Mouse (Mus musculus) limb, embryonic 15.5 days (tissue): ENCODE measurements at regions not wholly inside any gene's neighbourhood (a gene's known extent, or its start where the extent isn't known, plus 50 kb on each side); places are given as distances from the start of the nearest gene placed in this dataset.

Source experiments
- ATAC-seq: fragments of 200-750 bp; cut with Nextera tagmentation; 2 replicates; pipeline ENCODE4 v1.8.0; 2017; ENCODE audit warnings: low read depth, moderate TSS enrichment; ENCODE audit not compliant: insufficient number of reproducible peaks, low FRiP score, low TSS enrichment
- H3K27ac ChIP-seq: fragments of 300-500 bp; sonication (generic); 2 replicates; pipeline ENCODE4 v1.5.1; 2015; ENCODE audit warnings: moderate library complexity, mild to moderate bottlenecking, inconsistent platforms
- H3K27me3 ChIP-seq: fragments of 300-500 bp; sonication (generic); 2 replicates; pipeline ENCODE4 v1.6.1; 2015; ENCODE audit warnings: inconsistent platforms
- H3K36me3 ChIP-seq: fragments of 300-500 bp; sonication (generic); 2 replicates; pipeline ENCODE4 v1.6.1; 2015; ENCODE audit warnings: inconsistent platforms
- H3K4me1 ChIP-seq: fragments of 300-500 bp; sonication (generic); 2 replicates; pipeline ENCODE4 v1.6.1; 2015; ENCODE audit warnings: inconsistent platforms
- H3K4me2 ChIP-seq: fragments of 300-500 bp; sonication (generic); 2 replicates; pipeline ENCODE4 v1.6.1; 2015; ENCODE audit warnings: mild to moderate bottlenecking, inconsistent platforms
- H3K4me3 ChIP-seq: fragments of 300-500 bp; sonication (generic); 2 replicates; pipeline ENCODE4 v1.5.1; 2015; ENCODE audit warnings: mild to moderate bottlenecking, inconsistent platforms
- H3K9ac ChIP-seq: fragments of 300-500 bp; sonication (generic); 2 replicates; pipeline ENCODE4 v1.6.1; 2015; ENCODE audit warnings: inconsistent platforms
- H3K9me3 ChIP-seq: fragments of 300-500 bp; sonication (generic); 2 replicates; pipeline ENCODE4 v1.6.1; 2016; ENCODE audit warnings: inconsistent platforms
- WGBS: fragments of 180-500 bp; shearing (Covaris S2); methylation state at CpG from one replicate; pipeline ENCODE4 v1.1.7; 2015; 5-methylcytosine and 5-hydroxymethylcytosine counted together

DNA sequence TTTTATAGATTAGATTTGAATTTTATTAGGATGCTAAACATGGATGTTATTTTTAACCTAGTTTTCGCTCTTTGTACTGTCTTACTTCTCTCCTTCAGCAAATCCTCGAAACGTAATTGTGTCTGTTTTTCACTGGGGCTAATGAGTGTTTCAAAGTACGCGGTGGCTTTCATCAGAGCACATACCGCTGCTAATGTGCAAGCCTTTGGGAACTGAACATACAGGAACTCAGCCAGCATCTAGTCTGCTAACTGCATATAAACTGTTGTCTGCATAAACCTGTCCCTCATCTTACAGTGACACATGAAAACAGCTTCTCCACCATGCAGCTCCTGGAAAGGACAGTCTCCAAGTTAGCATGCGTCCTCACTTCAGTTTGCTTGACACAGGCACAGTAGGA, 434.1 kb downstream of the Fat4 start:
- no peaks in the 10 kb centered on the region for H3K9me3 ChIP-seq
- no peak overlapping the region for H3K4me2 ChIP-seq
- H3K9ac ChIP-seq = no peak overlapping the region
- H3K27ac ChIP-seq = no peak overlapping the region
- H3K36me3 ChIP-seq = no peaks in the 10 kb centered on the region
- 66% methylated on average over 7 of the region's 7 CpGs for WGBS
- no peak overlapping the region for H3K4me3 ChIP-seq
- no peak for ATAC-seq
- no peaks in the 10 kb centered on the region for H3K27me3 ChIP-seq
- no peaks in the 10 kb centered on the region for H3K4me1 ChIP-seq

- Histone ChIP-seq H3K27ac (no peak overlapping the region), H3K4me3 (no peak overlapping the region), H3K36me3 (no peaks in the 10 kb centered on the region), H3K9ac (no peak overlapping the region), H3K27me3 (no peaks in the 10 kb centered on the region), H3K4me2 (no peak overlapping the region), H3K4me1 (no peaks in the 10 kb centered on the region), H3K9me3 (no peaks in the 10 kb centered on the region)
- 47% methylated on average over 5 of the region's 5 CpGs for WGBS
- no peak for ATAC-seq
These were observed 435.5 kb downstream of the Fat4 start for GRCm38 (mm10) chr3:39322225-39322624.

DNA sequence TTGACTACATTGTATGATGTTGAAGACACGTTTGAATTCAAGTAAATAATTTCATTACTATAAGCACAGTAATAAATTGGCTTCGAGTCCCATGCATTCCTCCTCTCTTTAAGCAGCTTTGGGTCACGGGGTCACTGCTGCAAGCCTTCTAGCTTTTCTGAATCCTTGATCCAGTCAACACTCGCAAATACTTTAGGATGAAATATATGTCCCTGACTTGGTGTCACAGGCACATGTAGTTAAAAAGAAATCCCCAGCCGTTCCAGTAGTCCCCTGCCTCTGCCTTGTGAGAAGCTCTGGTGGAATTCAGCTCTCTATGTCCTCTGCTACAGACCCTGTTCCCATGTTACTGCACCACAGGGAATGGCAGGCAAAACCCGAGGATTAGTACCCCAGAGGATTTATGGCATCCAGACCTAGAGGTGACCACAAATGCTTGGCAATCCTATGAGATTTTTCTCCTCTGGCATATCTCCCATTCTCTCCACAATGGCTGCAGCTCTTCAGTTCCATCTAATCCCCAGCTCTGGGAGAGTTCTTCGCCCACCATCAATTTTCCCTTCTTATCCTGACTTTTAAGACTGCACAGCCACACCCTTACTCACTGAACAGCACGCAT, 449.0 kb downstream of the Fat4 start:
- WGBS = 41% methylated on average over 8 of the region's 8 CpGs
- Histone ChIP-seq H3K9me3 (no peaks in the 10 kb centered on the region), H3K9ac (no peak overlapping the region), H3K4me3 (no peak overlapping the region), H3K4me2 (no peak overlapping the region), H3K27ac (no peak overlapping the region), H3K27me3 (no peaks in the 10 kb centered on the region), H3K36me3 (no peaks in the 10 kb centered on the region), H3K4me1 (peaks cover 5% of the 10 kb centered on the region; the same call in 1 of the 2 replicates)
- ATAC-seq = no peak

DNA sequence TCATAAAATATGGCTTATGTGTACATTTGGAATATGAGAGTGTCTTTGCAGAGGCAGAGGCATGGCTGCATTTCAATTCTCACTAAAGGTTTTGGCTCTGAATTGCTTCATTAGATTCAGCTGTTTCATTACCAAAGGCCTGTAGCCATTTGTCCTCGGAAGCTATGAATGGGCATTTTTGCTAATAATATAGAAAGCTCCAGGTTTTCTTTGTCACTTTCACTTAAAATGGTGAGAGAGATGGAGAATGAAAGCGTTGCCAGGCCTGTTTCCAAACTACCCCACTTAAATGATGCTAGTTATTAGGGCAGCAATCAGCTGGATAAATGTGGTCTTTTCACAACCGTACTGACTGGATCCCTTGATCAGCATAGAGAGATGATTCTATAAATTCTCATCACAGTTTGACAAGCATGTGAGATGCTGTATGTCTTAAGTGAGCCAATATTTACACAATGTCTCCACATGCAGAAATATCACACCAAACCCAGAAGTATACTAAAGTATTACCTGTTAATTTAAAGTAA, 454.5 kb downstream of the Fat4 start:
- H3K36me3 ChIP-seq = no peaks in the 10 kb centered on the region
- H3K27me3 ChIP-seq = no peaks in the 10 kb centered on the region
- peaks cover 10% of the 10 kb centered on the region; the same call in 1 of the 2 replicates for H3K4me1 ChIP-seq
- WGBS = 52% methylated on average over 3 of the region's 3 CpGs
- no peak overlapping the region for H3K4me2 ChIP-seq
- H3K9ac ChIP-seq = no peak overlapping the region
- H3K9me3 ChIP-seq = no peaks in the 10 kb centered on the region
- ATAC-seq = no peak
- no peak overlapping the region for H3K27ac ChIP-seq
- H3K4me3 ChIP-seq = no peak overlapping the region

DNA sequence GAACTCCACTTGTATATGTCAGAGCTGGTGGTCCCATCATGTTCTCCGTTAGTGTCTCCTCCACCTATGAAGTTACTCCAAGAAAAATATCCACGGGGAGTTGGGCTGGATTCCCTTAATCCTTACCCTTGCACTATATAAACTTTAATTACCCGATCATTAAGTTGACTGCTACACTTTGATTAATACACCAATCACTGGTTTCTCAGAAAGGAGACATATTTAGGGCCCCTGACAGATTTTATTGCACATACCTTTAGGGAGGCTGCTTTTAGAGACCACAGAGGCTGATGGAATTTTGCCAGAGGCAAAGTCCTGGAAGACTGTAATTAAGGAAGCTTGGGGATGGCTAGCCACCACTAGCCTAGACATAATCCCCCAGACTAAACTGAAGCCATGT, 457.3 kb downstream of the Fat4 start:
- H3K27me3 ChIP-seq = no peaks in the 10 kb centered on the region
- 16% methylated on average over 3 of the region's 3 CpGs for WGBS
- H3K4me3 ChIP-seq = no peak overlapping the region
- H3K4me1 ChIP-seq = peaks cover 10% of the 10 kb centered on the region; the same call in 1 of the 2 replicates
- H3K27ac ChIP-seq = no peak overlapping the region
- H3K4me2 ChIP-seq = no peak overlapping the region
- no peaks in the 10 kb centered on the region for H3K36me3 ChIP-seq
- H3K9ac ChIP-seq = no peak overlapping the region
- H3K9me3 ChIP-seq = no peaks in the 10 kb centered on the region
- no peak for ATAC-seq

DNA sequence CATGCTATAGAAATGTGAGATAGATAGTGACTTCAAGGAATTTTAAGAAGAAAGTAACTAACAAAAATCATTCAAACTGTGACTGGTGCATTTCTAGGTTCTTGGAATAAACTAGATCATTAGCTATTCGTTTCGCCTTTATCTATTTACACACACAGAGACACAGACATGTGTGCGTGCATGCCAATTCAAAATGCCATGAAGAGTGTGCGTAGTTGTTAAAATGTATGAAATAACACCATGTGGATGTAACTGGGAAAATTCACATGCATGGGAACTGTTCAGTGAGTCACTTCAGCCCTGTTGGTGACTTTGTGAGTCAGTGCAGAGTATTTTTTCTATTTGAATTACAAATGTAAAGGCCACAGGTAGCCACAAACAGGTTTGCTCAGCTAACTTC, 460.8 kb downstream of the Fat4 start:
- no peak overlapping the region for H3K4me2 ChIP-seq
- no peaks in the 10 kb centered on the region for H3K36me3 ChIP-seq
- no peak for ATAC-seq
- H3K4me1 ChIP-seq = peaks cover 5% of the 10 kb centered on the region; the same call in 1 of the 2 replicates
- no peak overlapping the region for H3K27ac ChIP-seq
- H3K9ac ChIP-seq = no peak overlapping the region
- H3K9me3 ChIP-seq = no peaks in the 10 kb centered on the region
- H3K27me3 ChIP-seq = no peaks in the 10 kb centered on the region
- WGBS = 96% methylated on average over 4 of the region's 4 CpGs
- H3K4me3 ChIP-seq = no peak overlapping the region

DNA sequence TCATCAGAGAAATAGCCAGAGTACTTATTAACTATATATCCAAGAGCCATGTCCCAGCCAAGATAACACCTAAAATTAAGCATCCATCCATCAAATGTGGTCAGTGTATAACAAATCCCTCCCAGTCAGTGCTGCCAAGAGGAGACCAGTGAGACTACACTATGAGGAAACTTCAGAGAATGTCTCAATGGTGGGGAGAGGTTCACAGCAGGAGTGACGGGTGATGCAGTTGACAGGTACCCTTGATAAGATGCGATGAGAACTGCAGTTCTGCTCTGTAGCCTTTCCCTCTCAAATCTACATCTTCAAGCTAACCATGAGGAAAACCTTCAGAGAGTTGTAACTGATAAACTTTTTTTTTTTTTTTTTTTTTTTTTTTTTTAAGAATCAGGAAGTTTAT, 470.3 kb downstream of the Fat4 start:
- WGBS = 79% methylated on average over 2 of the region's 2 CpGs
- H3K4me1 ChIP-seq = no peaks in the 10 kb centered on the region
- no peak overlapping the region for H3K4me3 ChIP-seq
- H3K4me2 ChIP-seq = no peak overlapping the region
- no peak for ATAC-seq
- H3K27me3 ChIP-seq = no peaks in the 10 kb centered on the region
- no peaks in the 10 kb centered on the region for H3K36me3 ChIP-seq
- H3K27ac ChIP-seq = no peak overlapping the region
- no peaks in the 10 kb centered on the region for H3K9me3 ChIP-seq
- no peak overlapping the region for H3K9ac ChIP-seq

DNA sequence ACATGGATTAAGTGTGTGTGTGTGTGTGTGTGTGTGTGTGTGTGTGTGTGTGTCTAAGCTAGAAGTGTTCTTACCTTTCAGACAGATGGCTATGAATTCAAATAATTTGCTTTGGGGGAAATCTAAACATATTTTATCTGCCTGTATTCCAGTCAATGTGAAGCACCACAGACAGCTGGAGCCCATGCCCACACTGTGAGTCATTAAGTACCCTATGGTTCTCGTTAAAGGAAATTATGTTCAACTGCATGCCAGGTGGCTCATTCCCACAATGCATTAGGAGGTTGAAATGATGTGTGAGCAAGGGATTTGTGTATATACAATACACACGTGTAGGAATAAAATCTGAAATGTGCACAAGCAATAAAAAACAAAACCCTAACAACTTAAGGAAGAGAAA, 473.5 kb downstream of the Fat4 start:
- no peaks in the 10 kb centered on the region for H3K27me3 ChIP-seq
- 13% methylated on average over 2 of the region's 2 CpGs for WGBS
- ATAC-seq = no peak
- no peak overlapping the region for H3K4me3 ChIP-seq
- no peak overlapping the region for H3K27ac ChIP-seq
- H3K4me2 ChIP-seq = no peak overlapping the region
- H3K4me1 ChIP-seq = no peaks in the 10 kb centered on the region
- no peak overlapping the region for H3K9ac ChIP-seq
- no peaks in the 10 kb centered on the region for H3K9me3 ChIP-seq
- H3K36me3 ChIP-seq = no peaks in the 10 kb centered on the region

DNA sequence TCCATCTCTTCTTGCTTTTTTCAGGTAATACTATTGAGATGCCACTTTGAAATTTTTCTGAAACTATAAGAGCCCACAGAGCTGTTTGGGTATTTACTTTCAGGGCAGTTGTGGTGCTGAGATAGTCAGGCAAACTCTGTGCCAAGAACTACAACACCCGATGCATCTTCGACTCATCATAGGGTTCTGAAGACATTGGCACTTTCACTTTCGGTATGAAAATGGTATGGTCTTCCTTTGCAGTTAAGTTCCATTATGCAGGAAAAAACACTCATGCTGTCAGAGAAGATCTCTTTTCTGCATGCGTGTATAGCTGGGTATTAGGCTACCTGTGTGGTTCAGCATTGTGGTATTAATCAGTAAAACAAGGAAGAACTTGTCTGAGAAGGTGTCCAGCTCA, 484.2 kb downstream of the Fat4 start:
- WGBS = 94% methylated on average over 4 of the region's 4 CpGs
- Histone ChIP-seq H3K36me3 (no peaks in the 10 kb centered on the region), H3K27ac (no peak overlapping the region), H3K4me2 (no peak overlapping the region), H3K9me3 (no peaks in the 10 kb centered on the region), H3K4me3 (no peak overlapping the region), H3K4me1 (no peaks in the 10 kb centered on the region), H3K27me3 (no peaks in the 10 kb centered on the region), H3K9ac (no peak overlapping the region)
- ATAC-seq = no peak

DNA sequence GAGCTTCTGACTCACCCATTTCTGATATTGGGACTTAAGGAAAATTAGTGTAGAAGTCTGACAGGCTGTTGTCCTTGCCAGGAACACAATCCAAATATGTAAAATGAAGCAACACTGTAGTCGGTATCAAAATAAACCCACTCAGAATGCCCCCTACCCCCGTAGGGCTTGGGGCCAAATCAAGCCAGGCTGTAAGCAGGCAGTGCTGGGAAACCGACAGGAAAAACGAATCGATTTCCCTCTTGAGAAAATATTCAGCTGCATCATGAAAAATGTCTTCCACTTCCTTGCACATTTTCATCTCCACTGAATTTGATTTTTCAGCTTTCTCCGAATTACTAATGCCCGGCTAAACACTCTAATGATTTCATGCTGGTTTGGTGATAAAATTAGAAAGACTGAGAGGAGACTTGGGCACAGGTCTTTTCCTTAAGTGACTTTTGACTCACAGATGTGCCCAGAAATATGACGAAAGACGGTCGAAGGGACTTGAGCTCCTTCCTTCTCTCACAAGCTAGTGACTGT, 485.7 kb downstream of the Fat4 start:
- Histone ChIP-seq H3K9ac (no peak overlapping the region), H3K4me2 (no peak overlapping the region), H3K27ac (no peak overlapping the region), H3K36me3 (no peaks in the 10 kb centered on the region), H3K4me3 (no peak overlapping the region), H3K4me1 (no peaks in the 10 kb centered on the region), H3K9me3 (no peaks in the 10 kb centered on the region), H3K27me3 (no peaks in the 10 kb centered on the region)
- ATAC-seq = no peak
- 67% methylated on average over 10 of the region's 10 CpGs for WGBS

GRCm38 (mm10) chr3:39375465-39375864, 488.7 kb downstream of the Fat4 start:
- Histone ChIP-seq H3K4me1 (no peaks in the 10 kb centered on the region), H3K4me3 (no peak overlapping the region), H3K9me3 (no peaks in the 10 kb centered on the region), H3K4me2 (no peak overlapping the region), H3K27ac (no peak overlapping the region), H3K27me3 (no peaks in the 10 kb centered on the region), H3K36me3 (no peaks in the 10 kb centered on the region), H3K9ac (no peak overlapping the region)
- ATAC-seq = no peak
- 80% methylated on average over 5 of the region's 5 CpGs for WGBS

- Histone ChIP-seq H3K27ac (no peak overlapping the region), H3K4me2 (no peak overlapping the region), H3K36me3 (no peaks in the 10 kb centered on the region), H3K9ac (no peak overlapping the region), H3K4me3 (no peak overlapping the region), H3K9me3 (no peaks in the 10 kb centered on the region), H3K4me1 (no peaks in the 10 kb centered on the region), H3K27me3 (no peaks in the 10 kb centered on the region)
- no peak for ATAC-seq
- WGBS = 69% methylated on average over 1 of the region's 1 CpGs
These were observed 501.8 kb downstream of the Fat4 start for GRCm38 (mm10) chr3:39388491-39388890.

- 34% methylated on average over 9 of the region's 9 CpGs for WGBS
- no peaks in the 10 kb centered on the region for H3K4me1 ChIP-seq
- no peak overlapping the region for H3K9ac ChIP-seq
- ATAC-seq = no peak
- H3K27me3 ChIP-seq = no peaks in the 10 kb centered on the region
- H3K4me3 ChIP-seq = no peak overlapping the region
- no peaks in the 10 kb centered on the region for H3K9me3 ChIP-seq
- H3K4me2 ChIP-seq = no peak overlapping the region
- H3K36me3 ChIP-seq = no peaks in the 10 kb centered on the region
- no peak overlapping the region for H3K27ac ChIP-seq
These were observed 503.7 kb downstream of the Fat4 start for GRCm38 (mm10) chr3:39390442-39390841.
